8 mouse cellular contexts compared by ENCODE assay signal in the genomic region with DNA sequence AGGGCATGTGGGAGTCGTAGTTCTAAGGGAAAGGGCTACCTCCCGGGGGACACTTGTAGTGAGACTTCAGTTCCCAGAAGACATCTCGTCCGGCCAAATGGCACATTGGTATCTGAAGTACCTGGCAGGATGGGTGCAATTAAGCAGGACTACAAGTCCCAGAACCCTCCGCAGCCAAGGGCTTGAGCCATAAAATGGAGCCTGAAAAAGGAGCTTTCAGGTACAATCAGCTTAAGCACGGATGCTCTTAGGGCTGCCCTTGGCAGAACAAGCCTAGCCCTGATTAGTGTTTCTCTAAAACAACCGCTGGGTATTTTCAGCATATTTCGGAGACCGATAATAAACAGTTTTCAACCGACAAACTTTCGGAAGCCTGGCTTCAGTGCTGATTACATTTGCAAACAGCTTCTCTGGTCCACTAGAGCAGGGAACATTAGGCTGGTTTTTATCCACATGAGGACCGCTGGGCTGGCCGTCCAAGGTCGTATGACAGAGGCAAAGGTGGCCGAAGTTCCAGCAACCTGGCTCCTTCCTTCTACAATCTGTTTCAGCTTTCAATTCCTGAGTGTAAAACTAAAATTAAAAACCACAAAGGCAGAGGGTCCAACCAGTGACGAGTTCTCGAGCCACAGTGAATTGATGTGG. TPM values are rescaled to one million over a fixed set of nuclear protein-coding genes. Genes with fewer than 3 reads are reported as not detected.
DNase-seq lines count a peak whose midpoint lies in the region; ATAC-seq and TF ChIP-seq lines count a peak whose summit lies in the region.

No protein-coding gene starts in this region.

- ATAC-seq in liver, postnatal 0 days: peak; percentile 65
- ATAC-seq in neutrophil, adult 5-6 weeks (ENCODE audit: extremely low read depth, insufficient number of reproducible peaks, low FRiP score, poor library complexity, severe bottlenecking): peak; percentile 62; the same call in 1 of the 2 replicates

- H3K4me2 ChIP-seq in liver, postnatal 0 days (ENCODE audit: low read depth, low read length): peak overlapping the region; percentile 85

- 0 out of 2 replicates have a peak overlapping the region, but pooled peaks have one; percentile 6 for H3K9ac ChIP-seq in ES-Bruce4 (ENCODE audit: low read depth, poor library complexity, severe bottlenecking)
- peak overlapping the region; percentile 76 for H3K9ac ChIP-seq in liver, postnatal 0 days (replicated peaks)

- H3K27me3 ChIP-seq in ES-Bruce4 (ENCODE audit: control insufficient read depth, insufficient read depth, low read length, poor library complexity, severe bottlenecking): no peaks in the 10 kb centered on the region
- no peaks in the 10 kb centered on the region for H3K27me3 ChIP-seq in liver, postnatal 0 days (ENCODE audit: insufficient read depth, low read length)

- TF ChIP-seq POLR2A in ES-Bruce4 (IDR thresholded peaks at IDR 0.05; ENCODE audit: insufficient read depth, low read length): no peak

- H3K36me3 ChIP-seq in ES-Bruce4 (ENCODE audit: control insufficient read depth, insufficient read depth, low read length, poor library complexity, severe bottlenecking): no peaks in the 10 kb centered on the region
- H3K36me3 ChIP-seq in liver, postnatal 0 days (replicated peaks; ENCODE audit: insufficient read depth, low read length): no peaks in the 10 kb centered on the region

- TF ChIP-seq EP300 in ES-Bruce4 (IDR thresholded peaks at IDR 0.05; ENCODE audit: insufficient read depth, low read depth, low read length): no peak
- no peak for TF ChIP-seq EP300 in liver, postnatal 0 days (IDR thresholded peaks at IDR 0.05; ENCODE audit: low read depth)

- H3K27ac ChIP-seq in ES-Bruce4 (ENCODE audit: insufficient read depth, low read length): no peak overlapping the region
- peak overlapping the region; percentile 85 for H3K27ac ChIP-seq in liver, postnatal 0 days (ENCODE audit: low read depth)

- no peaks in the 10 kb centered on the region for H3K9me3 ChIP-seq in ES-Bruce4 (replicated peaks; ENCODE audit: control insufficient read depth, insufficient read depth, low read length, poor library complexity, severe bottlenecking)
- no peaks in the 10 kb centered on the region for H3K9me3 ChIP-seq in liver, postnatal 0 days (ENCODE audit: low read length)

- no peaks in the 10 kb centered on the region for H3K4me1 ChIP-seq in ES-Bruce4 (ENCODE audit: control insufficient read depth, insufficient read depth, low read length)
- 0 out of 2 replicates have a peak, but pooled peaks cover 2% of the 10 kb centered on the region for H3K4me1 ChIP-seq in liver, postnatal 0 days (ENCODE audit: insufficient read depth)

- TF ChIP-seq CTCF in ES-Bruce4 (IDR thresholded peaks at IDR 0.05; ENCODE audit: low read depth, low read length): no peak
- no peak for TF ChIP-seq CTCF in liver, postnatal 0 days (IDR thresholded peaks at IDR 0.05; ENCODE audit: low read depth)

- H3K4me3 ChIP-seq in ES-Bruce4 (ENCODE audit: low read depth, low read length): no peak overlapping the region; the same call in 1 of the 2 replicates
- H3K4me3 ChIP-seq in liver, postnatal 0 days (ENCODE audit: low read depth, low read length): peak overlapping the region; percentile 62

- WGBS in liver, postnatal 0 days (ENCODE audit: insufficient replicate concordance): 6% methylated on average over 17 of the region's 17 CpGs

- peak; percentile 85 to 96 for DNase-seq in cerebellum, adult 18-20 months
- peak; percentile 79 for DNase-seq in forelimb bud, embryonic 11.5 days (ENCODE audit: low read depth, low spot score)
- DNase-seq in heart, postnatal 4 days: peak; percentile 73
- DNase-seq in layer of hippocampus, adult 18-20 months (ENCODE audit: low spot score in 2 of 2): peak; percentile 64 to 89
- DNase-seq in liver, postnatal 0 days: peak; percentile 58
- DNase-seq in testis, postnatal 14 days (ENCODE audit: low spot score): peak; percentile 83

RNA-seq across cellular contexts. Expression of a gene that starts 0.9 kb away (rescaled TPM):
- 2.0 TPM in 1 of 2 replicates, not detected in the other for polyA plus RNA-seq in ES-Bruce4 (2011; ENCODE audit: insufficient read depth, insufficient read length, low read depth, missing spikeins)
- total RNA-seq in heart, postnatal 4 days (2021): 1 to 10 TPM; 3.2 to 3.8 TPM
- 1 to 10 TPM; 4.0 to 5.5 TPM for total RNA-seq in layer of hippocampus, adult 18-20 months (2021)
- polyA plus RNA-seq in liver, postnatal 0 days (2015; fragmentation: Nextera tagmentation; extraction: Ambion mirVana): 7.9 and 8.1 TPM in 2 replicates
- total RNA-seq in neutrophil, adult 5-6 weeks (2017): not detected in 2 replicates
